Mouse (Mus musculus) testis, adult 2 months (tissue): Measurements from ENCODE around the gene Slc44a1. TPM values are rescaled to one million over a fixed set of nuclear protein-coding genes. Genes with fewer than 3 reads are reported as not detected.

Source experiments
- H3K27ac ChIP-seq: fragments of 200-500 bp; 2 replicates; pipeline ENCODE4 v1.5.1; 2012; ENCODE audit warnings: low read depth, low read length; ENCODE audit not compliant: control insufficient read depth, insufficient read depth
- H3K27me3 ChIP-seq: fragments of 200-500 bp; 2 replicates; pipeline ENCODE4 v1.6.1; 2012; ENCODE audit warnings: mild to moderate bottlenecking, low read length, moderate library complexity; ENCODE audit not compliant: control insufficient read depth, insufficient read depth
- H3K36me3 ChIP-seq: fragments of 200-500 bp; 2 replicates; pipeline ENCODE4 v1.6.1; 2012; ENCODE audit warnings: mild to moderate bottlenecking, low read length; ENCODE audit not compliant: control insufficient read depth, insufficient read depth
- H3K4me1 ChIP-seq: fragments of 200-500 bp; 2 replicates; pipeline ENCODE4 v1.6.1; 2012; ENCODE audit warnings: low read length; ENCODE audit not compliant: control insufficient read depth, insufficient read depth
- H3K4me3 ChIP-seq: fragments of 200-500 bp; 2 replicates; pipeline ENCODE4 v1.5.1; 2012; ENCODE audit warnings: low read depth, mild to moderate bottlenecking, low read length, moderate library complexity, mixed read lengths; ENCODE audit not compliant: control insufficient read depth
- CTCF ChIP-seq: fragments of 200-500 bp; IDR thresholded peaks from 2 replicates; pipeline ENCODE4 v1.5.1; 2012; ENCODE audit warnings: low read depth, mild to moderate bottlenecking, inconsistent platforms, low read length, moderate library complexity; ENCODE audit not compliant: control insufficient read depth, insufficient read depth, insufficient replicate concordance
- POLR2A ChIP-seq: fragments of 200-500 bp; IDR thresholded peaks from 2 replicates; pipeline ENCODE4 v1.6.1; 2012; ENCODE audit warnings: low read depth, mild to moderate bottlenecking, inconsistent platforms, low read length, moderate library complexity; ENCODE audit not compliant: control insufficient read depth
- polyA plus RNA-seq: library from polyadenylated mRNA; depleted of rRNA; stranded (reverse); fragments of >200 nt; gene quantifications from 2 replicates; pipeline ENCODE4 v1.2.3, GENCODE M21; 2012

Slc44a1 gene
- polyA plus RNA-seq, 1 experiment = 3.3 TPM

GRCm38 (mm10) chr4:53404431-53404925, 35.7 kb upstream of the Slc44a1 start:
- TF ChIP-seq POLR2A (no peak), CTCF (no peak)
- H3K27ac ChIP-seq = no peak overlapping the region

DNA sequence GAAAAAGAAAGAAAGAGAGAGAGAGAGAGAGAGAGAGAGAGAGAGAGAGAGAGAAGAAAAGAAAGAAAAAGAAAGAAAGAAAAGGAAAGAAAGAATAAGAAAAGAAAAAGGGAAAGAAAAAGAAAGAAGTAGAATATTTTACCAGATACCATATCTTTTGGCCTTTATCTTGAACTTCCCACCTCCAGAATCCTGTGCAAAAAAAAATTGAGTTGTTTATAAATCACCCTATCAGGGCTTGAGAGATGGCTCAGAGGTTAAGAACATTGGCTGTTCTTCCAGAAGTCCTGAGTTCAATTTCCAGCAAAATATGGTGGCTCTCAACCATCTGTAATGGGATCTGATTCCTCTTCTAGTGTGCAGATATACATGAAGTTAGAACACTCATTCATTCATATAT, 33.3 kb upstream of the Slc44a1 start:
- H3K36me3 ChIP-seq = no peaks in the 10 kb centered on the region
- H3K4me3 ChIP-seq = no peak overlapping the region
- no peaks in the 10 kb centered on the region for H3K27me3 ChIP-seq
- H3K4me1 ChIP-seq = no peaks in the 10 kb centered on the region
- TF ChIP-seq CTCF (no peak), POLR2A (no peak)
- no peak overlapping the region for H3K27ac ChIP-seq

More at GRCm38 (mm10) chr4:53404431-53404925, 35.7 kb upstream of the Slc44a1 start:
- no peak overlapping the region for H3K4me3 ChIP-seq
- no peaks in the 10 kb centered on the region for H3K36me3 ChIP-seq
- no peaks in the 10 kb centered on the region for H3K4me1 ChIP-seq
- no peaks in the 10 kb centered on the region for H3K27me3 ChIP-seq

- TF ChIP-seq CTCF (no peak), POLR2A (no peak)
Observed at GRCm38 (mm10) chr4:53408821-53409220, 31.4 kb upstream of the Slc44a1 start.

GRCm38 (mm10) chr4:53409526-53410085, 30.6 kb upstream of the Slc44a1 start:
- H3K4me3 ChIP-seq = no peak overlapping the region
- no peaks in the 10 kb centered on the region for H3K27me3 ChIP-seq
- no peak for TF ChIP-seq CTCF
- TF ChIP-seq POLR2A = no peak
- H3K27ac ChIP-seq = no peak overlapping the region
- no peaks in the 10 kb centered on the region for H3K4me1 ChIP-seq
- no peaks in the 10 kb centered on the region for H3K36me3 ChIP-seq

More at GRCm38 (mm10) chr4:53408821-53409220, 31.4 kb upstream of the Slc44a1 start:
- Histone ChIP-seq H3K4me1 (no peaks in the 10 kb centered on the region), H3K36me3 (no peaks in the 10 kb centered on the region), H3K27me3 (no peaks in the 10 kb centered on the region), H3K27ac (no peak overlapping the region), H3K4me3 (no peak overlapping the region)

- H3K4me1 ChIP-seq = no peaks in the 10 kb centered on the region
- H3K4me3 ChIP-seq = no peak overlapping the region
- no peaks in the 10 kb centered on the region for H3K27me3 ChIP-seq
- H3K36me3 ChIP-seq = no peaks in the 10 kb centered on the region
- no peak overlapping the region for H3K27ac ChIP-seq
- TF ChIP-seq CTCF (no peak), POLR2A (no peak)
Observed at GRCm38 (mm10) chr4:53410752-53411151, 29.5 kb upstream of the Slc44a1 start.

- Histone ChIP-seq H3K27me3 (no peaks in the 10 kb centered on the region), H3K4me3 (no peak overlapping the region), H3K27ac (no peak overlapping the region), H3K36me3 (no peaks in the 10 kb centered on the region), H3K4me1 (peaks cover 3% of the 10 kb centered on the region)
- TF ChIP-seq CTCF (no peak), POLR2A (no peak)
Observed at GRCm38 (mm10) chr4:53411958-53412870, 28.0 kb upstream of the Slc44a1 start.

DNA sequence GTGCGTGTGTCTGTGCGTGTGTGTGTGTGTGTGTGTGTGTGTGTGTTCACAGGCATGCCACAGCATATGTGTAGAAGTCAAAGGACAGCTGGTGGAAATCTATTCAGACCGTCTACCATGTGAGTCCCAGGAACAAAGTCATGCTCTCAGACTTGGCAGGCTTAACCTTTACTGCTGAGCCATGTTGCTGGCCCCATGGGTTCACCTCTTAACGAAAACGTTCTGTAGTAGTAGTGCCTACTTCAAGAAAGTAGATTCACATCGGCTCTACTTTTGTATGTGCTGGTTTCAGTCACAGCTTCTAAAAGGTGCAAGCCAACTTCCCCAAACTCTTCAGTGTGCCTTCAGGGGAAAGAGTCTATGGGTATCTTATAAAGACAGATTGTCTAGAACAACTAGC, 27.2 kb upstream of the Slc44a1 start:
- Histone ChIP-seq H3K4me3 (no peak overlapping the region), H3K27ac (no peak overlapping the region), H3K4me1 (peaks cover 3% of the 10 kb centered on the region), H3K36me3 (no peaks in the 10 kb centered on the region), H3K27me3 (no peaks in the 10 kb centered on the region)
- no peak for TF ChIP-seq CTCF
- TF ChIP-seq POLR2A = no peak
